Mouse (Mus musculus) hindbrain, embryonic 12.5 days (tissue): Measurements from ENCODE around the gene Olfr435. TPM values are rescaled to one million over a fixed set of nuclear protein-coding genes. Genes with fewer than 3 reads are reported as not detected.

Source experiments
- ATAC-seq: fragments of 200-750 bp; cut with Nextera tagmentation; 2 replicates; pipeline ENCODE4 v1.8.0; 2017; ENCODE audit warnings: moderate TSS enrichment; ENCODE audit not compliant: low FRiP score
- H3K27ac ChIP-seq: fragments of 300-500 bp; sonication (generic); 2 replicates; pipeline ENCODE4 v1.5.1; 2016; ENCODE audit warnings: mild to moderate bottlenecking
- H3K27me3 ChIP-seq: fragments of 300-500 bp; sonication (generic); 2 replicates; pipeline ENCODE4 v1.6.1; 2016; ENCODE audit warnings: mild to moderate bottlenecking
- H3K36me3 ChIP-seq: fragments of 300-500 bp; sonication (generic); 2 replicates; pipeline ENCODE4 v1.6.1; 2016; ENCODE audit warnings: mild to moderate bottlenecking
- H3K4me1 ChIP-seq: fragments of 300-500 bp; sonication (generic); 2 replicates; pipeline ENCODE4 v1.6.1; 2016
- H3K4me2 ChIP-seq: fragments of 300-500 bp; sonication (generic); replicated peaks from 2 replicates; pipeline ENCODE4 v1.6.1; 2016; ENCODE audit warnings: mild to moderate bottlenecking
- H3K4me3 ChIP-seq: fragments of 300-500 bp; sonication (generic); 2 replicates; pipeline ENCODE4 v1.5.1; 2016; ENCODE audit warnings: mild to moderate bottlenecking
- H3K9ac ChIP-seq: fragments of 300-500 bp; sonication (generic); 2 replicates; pipeline ENCODE4 v1.6.1; 2016; ENCODE audit warnings: mild to moderate bottlenecking, moderate library complexity
- H3K9me3 ChIP-seq: fragments of 300-500 bp; sonication (generic); replicated peaks from 2 replicates; pipeline ENCODE4 v1.6.1; 2016; ENCODE audit warnings: mild to moderate bottlenecking
- WGBS: fragments of 180-500 bp; shearing (Covaris S2); methylation state at CpG from one replicate; pipeline ENCODE4 v1.1.7; 2016; 5-methylcytosine and 5-hydroxymethylcytosine counted together
- polyA plus RNA-seq: library from polyadenylated mRNA; unstranded; fragments of >200 nt; fragmentation: Nextera tagmentation; extraction: Ambion mirVana; gene quantifications from 2 replicates; pipeline ENCODE4 v1.2.1, GENCODE M21; 2016

The Olfr435 gene
- polyA plus RNA-seq, 1 experiment from 2014 or later, result not detected

DNA sequence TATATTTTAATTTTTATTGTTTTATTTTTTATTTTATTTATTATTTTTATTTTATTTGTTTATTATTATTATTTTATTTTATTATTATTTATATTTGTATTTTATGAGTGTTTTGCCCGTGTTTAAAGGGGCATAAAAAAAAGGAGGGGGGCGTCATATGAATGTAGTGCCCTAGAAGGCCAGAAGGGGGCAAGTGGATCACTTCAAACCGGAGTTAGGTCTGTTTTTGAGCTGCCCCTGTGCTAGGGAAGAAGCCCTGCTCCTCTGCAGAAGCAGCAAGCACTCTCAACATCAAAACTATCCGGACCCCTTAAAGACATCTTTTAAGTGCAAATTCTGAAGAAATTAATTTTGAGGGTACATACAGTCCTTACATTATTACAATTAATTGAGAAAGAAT is 45.1 kb downstream of the Olfr435 start:
- H3K9ac ChIP-seq, result no peak overlapping the region
- no peak overlapping the region for H3K4me3 ChIP-seq
- ATAC-seq, result no peak
- H3K27ac ChIP-seq, result no peak overlapping the region
- H3K9me3 ChIP-seq, result no peaks in the 10 kb centered on the region
- H3K36me3 ChIP-seq, result no peaks in the 10 kb centered on the region
- H3K27me3 ChIP-seq, result no peaks in the 10 kb centered on the region
- no peak overlapping the region for H3K4me2 ChIP-seq
- 13% methylated on average over 4 of the region's 4 CpGs for WGBS
- H3K4me1 ChIP-seq, result no peaks in the 10 kb centered on the region

DNA sequence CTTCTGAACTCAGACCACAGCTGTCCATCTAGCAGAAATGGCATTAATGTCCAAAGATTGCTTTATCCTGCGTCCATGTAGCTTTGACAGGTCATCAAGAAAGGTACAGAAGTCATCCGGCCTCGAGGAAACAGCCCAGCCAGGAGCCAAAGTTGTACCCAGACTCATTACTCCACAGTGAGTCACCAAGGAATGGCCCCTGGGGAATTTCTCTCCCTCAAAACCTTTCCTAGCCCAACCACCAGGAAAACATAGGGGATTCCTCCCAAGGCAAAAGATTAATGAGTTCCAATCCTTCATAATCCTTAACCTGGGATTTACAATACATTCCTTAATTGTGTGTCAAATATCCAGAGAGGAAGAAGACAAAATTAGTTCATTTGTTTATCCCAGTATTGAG is 50.5 kb downstream of the Olfr435 start:
- no peak overlapping the region for H3K4me2 ChIP-seq
- H3K36me3 ChIP-seq, result no peaks in the 10 kb centered on the region
- 70% methylated on average over 3 of the region's 3 CpGs for WGBS

DNA sequence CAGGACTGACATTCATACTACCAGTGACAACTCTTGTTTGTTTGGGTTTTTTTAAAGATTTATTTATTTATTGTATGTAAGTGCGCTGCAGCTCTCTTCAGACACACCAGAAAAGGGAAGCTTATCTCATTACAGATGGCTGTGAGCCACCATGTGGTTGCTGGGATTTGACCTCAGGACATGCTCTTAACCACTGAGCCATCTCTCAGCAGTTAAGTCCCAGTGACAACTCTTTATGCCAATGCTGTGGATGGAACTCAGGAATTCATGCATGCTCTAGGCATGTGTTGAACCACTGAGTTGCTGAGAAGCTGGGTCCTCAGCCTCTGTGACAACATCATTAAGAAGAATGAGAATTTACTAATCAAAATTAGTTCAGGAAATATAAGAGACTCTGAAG is 56.0 kb downstream of the Olfr435 start:
- no peak for ATAC-seq
- Histone ChIP-seq H3K4me1 (no peaks in the 10 kb centered on the region), H3K27ac (no peak overlapping the region), H3K27me3 (no peaks in the 10 kb centered on the region), H3K9me3 (no peaks in the 10 kb centered on the region), H3K36me3 (no peaks in the 10 kb centered on the region), H3K9ac (no peak overlapping the region), H3K4me3 (no peak overlapping the region), H3K4me2 (no peak overlapping the region)
- WGBS, result 87% methylated on average over 1 of the region's 1 CpGs

More for the DNA sequence above, 50.5 kb downstream of the Olfr435 start:
- Histone ChIP-seq H3K9me3 (no peaks in the 10 kb centered on the region), H3K27ac (no peak overlapping the region), H3K4me1 (no peaks in the 10 kb centered on the region), H3K9ac (no peak overlapping the region), H3K4me3 (no peak overlapping the region), H3K27me3 (no peaks in the 10 kb centered on the region)
- ATAC-seq, result no peak

Other genes with a start within 250 kb of the Olfr435 start
- gene Olfr444, start 248.1 kb upstream of the Olfr435 start, polyA plus RNA-seq, result not detected in 2 replicates
- gene Olfr441, start 90.8 kb upstream of the Olfr435 start, polyA plus RNA-seq, result not detected in 2 replicates
- not detected in 2 replicates for gene Olfr237-ps1, start 50.6 kb upstream of the Olfr435 start, polyA plus RNA-seq
- not detected in 2 replicates for gene Olfr437, start 33.9 kb upstream of the Olfr435 start, polyA plus RNA-seq
- not detected in 2 replicates for gene Olfr13, start 25.0 kb upstream of the Olfr435 start, polyA plus RNA-seq
- gene Olfr434, start 15.9 kb downstream of the Olfr435 start, polyA plus RNA-seq, result not detected in 2 replicates
- not detected in 2 replicates for gene Olfr47, start 34.4 kb downstream of the Olfr435 start, polyA plus RNA-seq
- gene Arhgef5, start 68.4 kb downstream of the Olfr435 start, polyA plus RNA-seq, result 5.2 and 6.6 TPM in 2 replicates
- gene Nobox, start 112.4 kb downstream of the Olfr435 start, polyA plus RNA-seq, result not detected in 2 replicates